Mouse (Mus musculus) megakaryocyte, adult 5-6 weeks (primary cell): Measurements from ENCODE around the gene Npas3. TPM values are rescaled to one million over a fixed set of nuclear protein-coding genes. Genes with fewer than 3 reads are reported as not detected.

ENCODE experiments used
- ATAC-seq: 2 replicates; pipeline ENCODE4 v1.8.0; 2016; ENCODE audit warnings: mild to moderate bottlenecking, inconsistent platforms; ENCODE audit not compliant: poor library complexity, severe bottlenecking
- total RNA-seq, 2 experiments: library from RNA; stranded (forward) in 1 of 2; stranded (reverse) in 1 of 2; fragments of 153-499, 151-499 nt in 1 of 2; fragments of 221-1000, 200-1000 nt in 1 of 2; gene quantifications; 2 replicates each; pipeline versions ENCODE4 v1.2.3 to v1.2.4; 2015 to 2017

Npas3 gene
- total RNA-seq, 2 experiments from 2014 or later = not detected

- ATAC-seq = no peak
Observed at GRCm38 (mm10) chr12:53841928-53842671, 593.6 kb downstream of the Npas3 start.

GRCm38 (mm10) chr12:53843626-53844025, 595.1 kb downstream of the Npas3 start:
- ATAC-seq = no peak

DNA sequence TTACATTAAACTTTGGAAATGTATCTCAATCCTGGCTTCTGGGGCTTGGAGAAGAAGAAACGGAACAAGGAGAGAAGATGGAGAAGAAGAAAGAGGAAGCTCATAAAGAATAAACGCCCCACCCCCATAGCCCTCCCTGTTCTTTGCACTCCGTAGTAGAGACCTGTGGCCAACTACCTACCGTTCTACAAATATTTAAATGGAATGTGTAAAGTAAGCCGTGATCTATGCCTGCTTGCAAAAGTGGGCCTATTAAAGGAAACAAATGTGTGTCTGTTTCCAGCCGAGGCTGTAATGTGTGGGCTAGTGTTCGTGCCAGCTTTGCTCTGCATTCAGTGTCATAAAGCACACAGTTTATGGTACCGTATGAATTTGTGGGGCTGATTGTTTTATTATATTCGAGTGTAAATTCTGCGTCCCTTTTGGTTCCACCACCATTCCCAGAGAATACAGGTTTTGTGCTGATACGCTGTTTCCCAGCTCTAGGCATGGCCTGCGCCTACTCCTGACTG, 597.7 kb downstream of the Npas3 start:
- ATAC-seq = no peak

GRCm38 (mm10) chr12:53849263-53849662, 600.8 kb downstream of the Npas3 start:
- no peak for ATAC-seq

- ATAC-seq = no peak
Observed at GRCm38 (mm10) chr12:53852432-53852831, 604.0 kb downstream of the Npas3 start.

- ATAC-seq = no peak
Observed at GRCm38 (mm10) chr12:53860176-53860575, 611.7 kb downstream of the Npas3 start.

- ATAC-seq = no peak
Observed at GRCm38 (mm10) chr12:53862281-53862680, 613.8 kb downstream of the Npas3 start.

- ATAC-seq = no peak
Observed at GRCm38 (mm10) chr12:53864436-53865136, 616.1 kb downstream of the Npas3 start.

- ATAC-seq = no peak
Observed at GRCm38 (mm10) chr12:53865691-53866090, 617.2 kb downstream of the Npas3 start.

DNA sequence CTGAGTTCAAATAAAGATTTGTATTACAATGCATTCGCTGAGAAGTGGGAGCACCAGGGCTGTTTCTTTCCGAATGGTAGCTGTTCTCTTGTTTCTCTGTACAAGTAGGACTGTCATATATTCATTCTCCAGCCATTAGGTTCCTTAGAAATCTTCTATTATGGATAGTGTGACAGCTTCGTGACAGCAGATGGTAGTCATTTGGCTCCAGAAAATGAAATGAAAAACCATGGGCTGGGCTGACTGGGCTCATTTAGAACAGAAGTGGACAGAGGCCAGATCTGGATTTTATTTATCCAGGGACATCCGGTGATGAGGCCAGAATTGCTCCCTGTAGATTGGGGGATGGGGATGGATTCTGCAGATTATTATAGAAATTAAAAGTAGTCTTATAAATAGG, 621.5 kb downstream of the Npas3 start:
- ATAC-seq = no peak

DNA sequence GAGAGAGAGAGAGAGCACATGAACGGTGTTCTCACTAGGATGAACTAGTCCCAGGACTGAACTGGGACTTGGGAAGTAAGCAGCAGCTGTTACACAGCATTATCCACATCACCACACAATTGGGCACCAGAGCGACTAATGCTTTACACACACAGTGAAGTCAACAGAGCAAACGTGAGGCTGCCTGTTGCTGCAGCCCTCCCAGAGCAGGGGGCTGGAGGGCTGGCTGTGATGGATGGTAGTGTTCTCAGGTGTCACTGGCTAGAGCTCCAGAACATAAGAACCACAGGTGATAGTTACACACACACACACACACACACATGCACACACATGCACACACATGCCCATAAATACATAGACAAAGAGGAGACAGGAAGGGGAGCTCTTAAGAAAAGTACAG, 626.7 kb downstream of the Npas3 start:
- ATAC-seq = no peak

GRCm38 (mm10) chr12:53876693-53877092, 628.2 kb downstream of the Npas3 start:
- no peak for ATAC-seq

DNA sequence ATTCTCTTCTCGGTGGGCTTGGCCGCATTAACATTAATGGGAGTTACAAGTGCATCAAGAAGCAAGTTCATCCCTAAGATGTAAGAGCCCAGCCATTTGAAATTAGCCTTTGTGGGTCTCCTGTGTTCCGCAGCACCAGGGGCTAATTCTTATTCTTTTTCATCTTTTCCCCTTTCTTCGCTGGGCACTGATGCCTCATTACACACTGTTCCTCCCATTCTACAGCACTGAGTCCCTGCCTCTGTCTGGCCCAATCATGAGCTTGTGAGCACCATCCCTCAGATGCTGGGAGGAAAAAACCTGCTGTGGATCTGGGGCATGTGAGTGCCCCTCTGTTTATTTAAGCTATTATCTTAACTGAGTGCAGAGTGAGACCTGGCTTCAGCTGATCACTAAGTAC, 633.2 kb downstream of the Npas3 start:
- no peak for ATAC-seq

DNA sequence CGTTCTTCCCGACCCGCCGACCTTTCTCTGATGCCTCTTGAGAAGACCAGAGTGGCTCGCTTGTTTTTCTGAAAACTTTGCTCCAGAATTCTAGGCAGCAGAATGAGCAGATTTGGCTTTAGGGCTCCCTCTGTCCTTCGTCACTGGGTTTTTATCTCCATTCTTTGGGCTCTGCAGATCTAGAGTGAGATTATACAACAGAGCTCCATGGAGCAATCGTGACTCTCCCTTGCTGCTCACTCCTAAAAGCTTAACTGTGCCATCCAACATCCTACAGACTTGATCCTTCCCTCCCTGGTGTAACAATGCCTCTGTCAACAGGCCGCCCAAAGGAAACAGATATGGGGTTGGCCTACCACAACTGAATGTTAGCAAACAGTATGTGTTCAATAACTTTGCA, 634.4 kb downstream of the Npas3 start:
- no peak for ATAC-seq

DNA sequence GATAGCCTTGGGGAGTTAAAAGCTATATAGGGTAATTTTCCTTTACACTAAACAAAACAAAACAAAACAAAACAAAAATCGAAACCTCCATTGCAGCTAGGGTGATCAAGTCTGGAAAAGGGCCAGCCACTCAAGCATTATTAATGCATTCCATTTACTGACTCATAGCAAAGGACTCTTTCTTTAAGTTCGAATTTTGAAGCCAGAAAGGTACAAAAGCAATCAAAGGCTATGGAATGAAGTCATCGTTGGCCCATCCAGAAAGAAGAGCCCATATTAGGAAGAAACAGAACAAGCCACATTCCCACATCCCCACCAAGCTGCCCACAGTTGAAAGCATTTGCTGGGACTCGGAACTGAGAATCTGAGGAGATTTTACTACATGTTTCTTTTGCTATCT, 640.1 kb downstream of the Npas3 start:
- ATAC-seq = no peak

GRCm38 (mm10) chr12:53895909-53896308, 647.4 kb downstream of the Npas3 start:
- no peak for ATAC-seq

DNA sequence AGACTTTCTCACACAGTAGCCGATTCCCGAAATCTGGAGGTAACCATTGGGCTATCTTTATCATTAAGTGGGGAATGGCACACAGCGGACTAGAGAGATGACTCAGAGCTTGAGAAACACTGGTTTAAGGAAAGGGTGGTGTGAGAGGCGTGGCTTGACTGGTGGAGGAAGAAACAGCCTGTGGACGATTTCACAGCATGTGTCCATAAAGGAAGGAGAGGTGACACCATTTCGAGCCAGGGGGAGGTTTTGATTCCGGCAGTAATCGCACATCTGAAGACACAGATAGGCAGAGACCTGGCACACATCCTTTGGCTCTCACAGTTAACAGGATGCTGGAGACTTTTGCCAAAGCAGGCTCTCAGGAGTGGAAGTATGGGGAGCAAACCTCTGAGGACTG, 660.3 kb downstream of the Npas3 start:
- no peak for ATAC-seq

GRCm38 (mm10) chr12:53910192-53910591, 661.7 kb downstream of the Npas3 start:
- ATAC-seq = no peak

GRCm38 (mm10) chr12:53922153-53922552, 673.7 kb downstream of the Npas3 start:
- ATAC-seq = no peak

DNA sequence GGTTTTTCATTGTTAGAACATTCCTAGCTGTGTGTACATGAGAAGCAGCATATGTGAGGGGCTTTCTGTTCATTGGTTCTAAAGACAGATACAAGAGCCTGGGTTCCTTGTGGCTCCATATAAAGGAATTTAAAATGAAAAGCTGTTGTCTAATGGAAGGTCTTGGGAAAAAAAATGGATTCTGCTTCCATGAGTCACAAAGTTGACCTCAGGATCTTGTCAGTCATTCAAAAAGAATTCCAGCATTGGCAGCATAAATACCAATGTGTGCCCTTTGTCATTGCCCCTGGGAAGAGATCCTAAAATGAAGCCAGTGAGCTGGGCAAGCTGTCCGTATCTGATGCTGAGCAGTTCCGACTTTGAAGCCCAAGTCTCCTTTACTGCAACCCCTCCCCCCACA, 700.3 kb downstream of the Npas3 start:
- ATAC-seq = no peak

DNA sequence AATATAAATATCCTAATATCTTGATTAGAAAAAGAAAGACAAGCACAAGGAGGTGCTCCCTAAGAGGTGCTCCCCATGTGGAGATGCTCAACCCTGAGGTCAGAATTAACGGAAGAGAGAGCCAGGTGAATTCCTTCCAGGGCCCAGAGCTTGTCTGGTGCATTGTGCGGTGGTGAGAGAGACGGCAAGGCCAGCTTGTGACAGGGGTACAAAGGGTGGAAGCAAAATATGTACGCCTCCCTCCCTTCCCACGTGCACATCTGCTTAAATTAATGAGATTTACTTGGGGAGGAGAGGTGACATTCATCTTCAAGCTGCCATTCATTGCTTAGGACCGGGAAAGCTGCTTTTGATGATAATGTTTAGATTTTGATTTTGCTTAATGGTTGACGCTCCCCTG, 713.5 kb downstream of the Npas3 start:
- no peak for ATAC-seq

- ATAC-seq = no peak
Observed at GRCm38 (mm10) chr12:53963534-53963933, 715.1 kb downstream of the Npas3 start.
